Mouse (Mus musculus) hindlimb bud, embryonic 11.5 days (tissue): ENCODE data around the gene Ube2ql1.

Experiments used
- DNase-seq: peaks from one replicate; pipeline ENCODE4 v3.0.0-alpha.2; 2012; ENCODE audit warnings: low read depth, low spot score; ENCODE audit errors: extremely low spot score

The Ube2ql1 gene

GRCm38 (mm10) chr13:69739759-69740135 lies at the start of gene Ube2ql1:
TSS of gene Ube2ql1 (minus strand) at chr13:69739889.
- DNase-seq = peak; percentile 33

- DNase-seq = no peak
Observed at GRCm38 (mm10) chr13:69788704-69789103, 49.0 kb upstream of the Ube2ql1 start.

GRCm38 (mm10) chr13:69778221-69778620 lies 38.5 kb upstream of the Ube2ql1 start:
- no peak for DNase-seq

- no peak for DNase-seq
Observed at GRCm38 (mm10) chr13:69772358-69772757, 32.7 kb upstream of the Ube2ql1 start.

GRCm38 (mm10) chr13:69770538-69771456 lies 31.1 kb upstream of the Ube2ql1 start:
- no peak for DNase-seq

GRCm38 (mm10) chr13:69768152-69768551 lies 28.5 kb upstream of the Ube2ql1 start:
- no peak for DNase-seq

- no peak for DNase-seq
Observed at GRCm38 (mm10) chr13:69764646-69765045, 25.0 kb upstream of the Ube2ql1 start.

- no peak for DNase-seq
Observed at GRCm38 (mm10) chr13:69761393-69761792, 21.7 kb upstream of the Ube2ql1 start.

GRCm38 (mm10) chr13:69758979-69759378 lies 19.3 kb upstream of the Ube2ql1 start:
- no peak for DNase-seq

- no peak for DNase-seq
Observed at GRCm38 (mm10) chr13:69752875-69753274, 13.2 kb upstream of the Ube2ql1 start.

GRCm38 (mm10) chr13:69751510-69751909 lies 11.8 kb upstream of the Ube2ql1 start:
- no peak for DNase-seq

- no peak for DNase-seq
Observed at GRCm38 (mm10) chr13:69748756-69749155, 9.1 kb upstream of the Ube2ql1 start.

- peak; percentile 24 for DNase-seq
Observed at GRCm38 (mm10) chr13:69740331-69741285, 919 bp upstream of the Ube2ql1 start.

GRCm38 (mm10) chr13:69739091-69739758 lies 464 bp downstream of the Ube2ql1 start:
- no peak for DNase-seq

GRCm38 (mm10) chr13:69738461-69738971 lies 1.2 kb downstream of the Ube2ql1 start:
- no peak for DNase-seq

- no peak for DNase-seq
Observed at GRCm38 (mm10) chr13:69737444-69738185, 2.1 kb downstream of the Ube2ql1 start.

- no peak for DNase-seq
Observed at GRCm38 (mm10) chr13:69732636-69733035, 7.1 kb downstream of the Ube2ql1 start.

- no peak for DNase-seq
Observed at GRCm38 (mm10) chr13:69725376-69725775, 14.3 kb downstream of the Ube2ql1 start.

GRCm38 (mm10) chr13:69721141-69721540 lies 18.5 kb downstream of the Ube2ql1 start:
- DNase-seq = no peak
